Mouse (Mus musculus) midbrain, embryonic 16.5 days (tissue): ENCODE data around the gene Evi2b. TPM values are rescaled to one million over a fixed set of nuclear protein-coding genes. Genes with fewer than 3 reads are reported as not detected.
A peak's percentile ranks its signal among the peaks of the same experiment; 100 is the strongest.

Experiments used
- ATAC-seq: fragments of 200-750 bp; cut with Nextera tagmentation; 2 replicates; pipeline ENCODE4 v1.8.0; 2017; ENCODE audit warnings: moderate TSS enrichment
- H3K27ac ChIP-seq: fragments of 300-500 bp; sonication (generic); 2 replicates; pipeline ENCODE4 v1.5.1; 2014; ENCODE audit warnings: mild to moderate bottlenecking, low read length, mixed read lengths
- H3K27me3 ChIP-seq: fragments of 300-500 bp; sonication (generic); 2 replicates; pipeline ENCODE4 v1.6.1; 2014; ENCODE audit warnings: low read depth, low read length, mixed read lengths; ENCODE audit not compliant: control insufficient read depth, insufficient read depth
- H3K36me3 ChIP-seq: fragments of 300-500 bp; sonication (generic); 2 replicates; pipeline ENCODE4 v1.6.1; 2014; ENCODE audit warnings: mild to moderate bottlenecking, low read length, moderate library complexity, mixed read lengths; ENCODE audit not compliant: control insufficient read depth, insufficient read depth
- H3K4me1 ChIP-seq: fragments of 300-500 bp; sonication (generic); 2 replicates; pipeline ENCODE4 v1.6.1; 2014; ENCODE audit warnings: mild to moderate bottlenecking, low read length, mixed read lengths; ENCODE audit not compliant: control insufficient read depth, insufficient read depth
- H3K4me2 ChIP-seq: fragments of 300-500 bp; sonication (generic); 2 replicates; pipeline ENCODE4 v1.6.1; 2014; ENCODE audit warnings: mild to moderate bottlenecking, low read length, mixed read lengths
- H3K4me3 ChIP-seq: fragments of 300-500 bp; sonication (generic); 2 replicates; pipeline ENCODE4 v1.5.1; 2014; ENCODE audit warnings: low read depth, mild to moderate bottlenecking, low read length, moderate library complexity, mixed read lengths
- H3K9ac ChIP-seq: fragments of 300-500 bp; sonication (generic); 2 replicates; pipeline ENCODE4 v1.6.1; 2014; ENCODE audit warnings: low read depth, low read length, mixed read lengths
- H3K9me3 ChIP-seq: fragments of 300-500 bp; sonication (generic); replicated peaks from 2 replicates; pipeline ENCODE4 v1.6.1; 2014; ENCODE audit warnings: mild to moderate bottlenecking, low read length, mixed read lengths; ENCODE audit not compliant: control insufficient read depth, poor library complexity, severe bottlenecking
- WGBS: fragments of 180-500 bp; shearing (Covaris S2); extraction: QIAGEN DNeasy Blood & Tissue Kit; methylation state at CpG from one replicate; pipeline ENCODE4 v1.1.7; 2014; 5-methylcytosine and 5-hydroxymethylcytosine counted together
- polyA plus RNA-seq: library from polyadenylated mRNA; unstranded; fragments of >200 nt; fragmentation: Nextera tagmentation; extraction: Ambion mirVana; gene quantifications from 2 replicates; pipeline ENCODE4 v1.2.1, GENCODE M21; 2015

The Evi2b gene
- polyA plus RNA-seq, 1 experiment from 2014 or later = not detected

DNA sequence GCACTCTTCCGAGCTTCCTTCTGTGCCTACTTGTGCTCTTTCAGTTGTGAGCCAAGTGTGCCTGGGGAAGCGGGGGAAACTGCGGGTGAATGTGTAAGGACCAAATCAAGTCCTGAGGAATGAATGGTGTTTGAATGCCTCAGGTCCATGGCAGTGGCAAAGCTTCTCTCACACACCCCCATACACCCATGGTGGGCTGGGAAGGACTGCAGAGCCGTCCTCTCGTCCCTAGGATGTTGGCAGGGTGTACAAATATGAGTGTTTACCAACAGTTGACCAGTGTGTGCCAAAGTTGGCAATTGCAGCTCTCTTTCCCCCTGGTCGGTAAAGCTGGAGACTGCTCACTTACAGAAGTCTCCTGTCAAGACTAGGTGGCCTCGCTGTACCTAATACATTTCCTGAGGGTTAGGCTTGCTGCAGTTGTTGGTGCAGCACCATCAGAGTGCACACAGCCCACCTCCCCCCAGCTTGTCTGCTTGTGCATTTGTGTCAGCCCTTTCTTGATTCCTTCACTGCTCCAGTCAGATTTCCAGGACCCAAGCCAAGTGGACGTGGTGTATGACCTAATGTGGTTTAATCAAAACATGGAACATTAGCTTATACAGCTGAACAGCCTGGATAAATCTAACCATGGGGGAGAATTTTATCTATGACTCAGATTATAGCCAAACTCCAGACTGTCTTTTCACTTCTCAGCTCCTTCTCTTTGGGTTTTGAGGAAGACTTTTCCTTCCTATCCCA, 10.6 kb upstream of the Evi2b start:
- 0 out of 2 replicates have a peak, but pooled peaks cover 2% of the 10 kb centered on the region for H3K4me1 ChIP-seq
- no peak overlapping the region for H3K4me2 ChIP-seq
- H3K9me3 ChIP-seq = no peaks in the 10 kb centered on the region
- no peak for ATAC-seq
- peak overlapping the region; percentile 26; the same call in 1 of the 2 replicates for H3K27ac ChIP-seq
- WGBS = 82% methylated on average over 8 of the region's 8 CpGs
- H3K9ac ChIP-seq = no peak overlapping the region
- peaks cover 5% of the 10 kb centered on the region for H3K36me3 ChIP-seq
- no peak overlapping the region for H3K4me3 ChIP-seq
- no peaks in the 10 kb centered on the region for H3K27me3 ChIP-seq

GRCm38 (mm10) chr11:79533311-79533710, 9.7 kb upstream of the Evi2b start:
- H3K36me3 ChIP-seq = peaks cover 5% of the 10 kb centered on the region
- WGBS = 77% methylated on average over 6 of the region's 6 CpGs

GRCm38 (mm10) chr11:79531485-79531884, 7.9 kb upstream of the Evi2b start:
- WGBS = 95% methylated on average over 4 of the region's 4 CpGs
- no peak for ATAC-seq

More at GRCm38 (mm10) chr11:79533311-79533710, 9.7 kb upstream of the Evi2b start:
- H3K4me2 ChIP-seq = no peak overlapping the region
- no peaks in the 10 kb centered on the region for H3K27me3 ChIP-seq
- no peak for ATAC-seq
- no peak overlapping the region for H3K9ac ChIP-seq
- no peak overlapping the region for H3K27ac ChIP-seq
- H3K4me1 ChIP-seq = 0 out of 2 replicates have a peak, but pooled peaks cover 2% of the 10 kb centered on the region
- H3K9me3 ChIP-seq = no peaks in the 10 kb centered on the region
- H3K4me3 ChIP-seq = no peak overlapping the region

GRCm38 (mm10) chr11:79530774-79531173, 7.2 kb upstream of the Evi2b start:
- Histone ChIP-seq H3K4me3 (no peak overlapping the region), H3K9me3 (no peaks in the 10 kb centered on the region), H3K4me2 (no peak overlapping the region), H3K27ac (no peak overlapping the region), H3K4me1 (0 out of 2 replicates have a peak, but pooled peaks cover 2% of the 10 kb centered on the region), H3K27me3 (no peaks in the 10 kb centered on the region), H3K9ac (no peak overlapping the region), H3K36me3 (no peaks in the 10 kb centered on the region; the same call in 1 of the 2 replicates)
- 84% methylated on average over 11 of the region's 11 CpGs for WGBS
- ATAC-seq = no peak

More at GRCm38 (mm10) chr11:79531485-79531884, 7.9 kb upstream of the Evi2b start:
- H3K27me3 ChIP-seq = no peaks in the 10 kb centered on the region
- 0 out of 2 replicates have a peak, but pooled peaks cover 2% of the 10 kb centered on the region for H3K4me1 ChIP-seq
- H3K9me3 ChIP-seq = no peaks in the 10 kb centered on the region
- no peak overlapping the region for H3K4me2 ChIP-seq
- no peak overlapping the region for H3K27ac ChIP-seq
- H3K36me3 ChIP-seq = no peaks in the 10 kb centered on the region; the same call in 1 of the 2 replicates
- H3K9ac ChIP-seq = no peak overlapping the region
- H3K4me3 ChIP-seq = no peak overlapping the region

DNA sequence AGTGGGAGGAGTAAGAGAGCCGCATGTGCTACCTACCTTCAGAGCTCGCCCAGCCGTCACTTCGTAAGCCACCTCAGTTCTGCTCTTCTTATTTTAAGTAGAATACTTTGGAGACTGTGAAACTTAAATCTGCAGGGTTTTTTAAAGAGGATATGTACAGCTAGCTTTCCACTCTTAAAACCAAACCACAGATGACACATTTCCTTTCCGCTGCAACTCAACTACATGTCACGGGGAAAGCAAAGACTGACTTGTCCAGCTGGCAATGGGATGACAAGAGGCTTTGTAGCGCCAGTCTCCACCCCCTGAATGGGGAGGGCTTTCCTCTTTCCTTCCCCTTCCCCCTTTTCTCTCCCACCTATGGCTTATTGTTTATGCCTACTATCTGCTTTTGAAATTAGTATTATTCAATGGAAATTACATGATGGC, 6.8 kb upstream of the Evi2b start, which contains the start of the genes Evi2 and Evi2a:
Gene Evi2 (minus strand): TSS at position 257 of the 429 bp plus-strand sequence.
Gene Evi2a (minus strand): TSS at position 277 of the 429 bp plus-strand sequence.
- ATAC-seq = no peak
- Histone ChIP-seq H3K9ac (no peak within 1 kb of the TSS), H3K36me3 (no peaks in the 10 kb centered on the region; the same call in 1 of the 2 replicates), H3K27me3 (no peaks in the 10 kb centered on the region), H3K27ac (no peak within 1 kb of the TSS), H3K9me3 (no peaks in the 10 kb centered on the region), H3K4me3 (no peak within 1 kb of the TSS), H3K4me2 (no peak within 1 kb of the TSS), H3K4me1 (0 out of 2 replicates have a peak, but pooled peaks cover 2% of the 10 kb centered on the region)
- WGBS = 84% methylated on average over 7 of the region's 7 CpGs

DNA sequence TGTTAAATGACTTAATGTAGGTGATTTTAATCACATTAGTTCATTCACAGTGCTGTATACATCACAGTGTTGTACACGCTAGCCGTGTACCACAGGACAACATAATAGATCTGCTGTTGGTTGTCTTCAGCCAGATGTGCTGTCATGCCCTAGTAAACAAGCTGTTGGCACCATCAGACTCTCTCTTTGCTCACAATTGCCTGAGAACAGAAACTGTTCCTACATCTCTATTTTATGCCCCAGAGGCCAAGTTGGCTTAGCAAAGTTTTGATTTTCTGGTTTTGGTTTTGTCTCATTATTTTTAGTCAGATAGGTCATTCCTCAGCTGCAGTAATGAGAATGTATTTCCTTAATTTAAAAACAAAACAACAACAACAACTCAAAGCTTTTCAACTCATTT, 6.2 kb upstream of the Evi2b start:
- 82% methylated on average over 2 of the region's 2 CpGs for WGBS
- Histone ChIP-seq H3K4me2 (no peak overlapping the region), H3K9ac (no peak overlapping the region), H3K4me1 (0 out of 2 replicates have a peak, but pooled peaks cover 2% of the 10 kb centered on the region), H3K4me3 (no peak overlapping the region), H3K36me3 (no peaks in the 10 kb centered on the region; the same call in 1 of the 2 replicates), H3K27me3 (no peaks in the 10 kb centered on the region), H3K27ac (no peak overlapping the region), H3K9me3 (no peaks in the 10 kb centered on the region)
- ATAC-seq = no peak

DNA sequence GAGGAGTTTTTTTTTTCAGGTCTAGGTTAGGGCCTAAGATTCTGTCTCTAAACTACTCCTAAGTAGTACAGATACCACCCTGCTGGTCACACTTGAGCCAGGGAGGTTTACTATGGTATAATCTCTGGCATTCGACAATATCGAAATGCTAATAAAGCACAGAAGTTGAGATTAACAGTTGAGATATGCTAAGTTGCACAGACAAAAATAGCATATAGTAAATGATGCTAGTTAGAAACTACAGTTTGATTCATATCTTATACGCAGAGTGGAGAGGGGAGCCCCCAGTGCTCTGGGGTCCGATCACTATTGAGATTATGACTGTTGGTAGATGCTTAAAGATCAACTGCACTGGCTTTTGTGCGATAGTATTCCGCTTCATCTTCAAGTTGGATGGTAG, 5.7 kb upstream of the Evi2b start:
- Histone ChIP-seq H3K27ac (no peak overlapping the region), H3K9ac (no peak overlapping the region), H3K9me3 (no peaks in the 10 kb centered on the region), H3K36me3 (no peaks in the 10 kb centered on the region; the same call in 1 of the 2 replicates), H3K4me1 (0 out of 2 replicates have a peak, but pooled peaks cover 2% of the 10 kb centered on the region), H3K27me3 (no peaks in the 10 kb centered on the region), H3K4me3 (no peak overlapping the region), H3K4me2 (no peak overlapping the region)
- ATAC-seq = no peak
- 96% methylated on average over 6 of the region's 6 CpGs for whole genome bisulfite sequencing

- H3K4me1 ChIP-seq = no peaks in the 10 kb centered on the region
- H3K27me3 ChIP-seq = no peaks in the 10 kb centered on the region
- no peak overlapping the region for H3K9ac ChIP-seq
- H3K36me3 ChIP-seq = no peaks in the 10 kb centered on the region; the same call in 1 of the 2 replicates
- ATAC-seq = no peak
- no peak overlapping the region for H3K4me3 ChIP-seq
- no peak overlapping the region for H3K27ac ChIP-seq
- no peaks in the 10 kb centered on the region for H3K9me3 ChIP-seq
- no peak overlapping the region for H3K4me2 ChIP-seq
- 88% methylated on average over 3 of the region's 3 CpGs for WGBS
These were observed 5.0 kb upstream of the Evi2b start for GRCm38 (mm10) chr11:79528601-79529000.
